Mouse (Mus musculus): Measurements from ENCODE around the gene Itgb6. TPM values are rescaled to one million over a fixed set of nuclear protein-coding genes. Genes with fewer than 3 reads are reported as not detected.

The Itgb6 gene
- 1.5 TPM for polyA plus RNA-seq (2021)

GRCm38 (mm10) chr2:60722514-60722913 is at the start of gene Itgb6:
Itgb6 (minus strand) TSS chr2:60722643.
- POLR2A ChIA-PET, result interaction anchor here (0.6 kb wide), 1 partner anchor 129 kb away, joined by 8 read pairs; no protein-coding TSS in a partner anchor
- no peaks in the 10 kb centered on the region for H3K27me3 ChIP-seq
- TF ChIP-seq CTCF (IDR thresholded peaks at IDR 0.05), result no peak
- in situ Hi-C loops (cut with MboI; ENCODE audit: low pct_unique_long_range_greater_than_20kb), result no loop called here
- ATAC-seq (no peak), DNase-seq (ENCODE audit: low read depth, low spot score) (no peak)
- CTCF ChIA-PET, result interaction anchor here (1.3 to 1.6 kb wide), 3 partner anchors 38 to 732 kb away, joined by 3 read pairs; no protein-coding TSS in a partner anchor

- no peak for DNase-seq (ENCODE audit: low read depth, low spot score)
- in situ Hi-C loops (cut with MboI; ENCODE audit: low pct_unique_long_range_greater_than_20kb), result no loop called here
- ChIA-PET CTCF (interaction anchor here (1.1 to 1.3 kb wide), 2 partner anchors 15 to 19 kb away, joined by 3 to 5 read pairs; no protein-coding TSS in a partner anchor), POLR2A (interaction anchor here (0.6 kb wide), 1 partner anchor 26 kb away, joined by 3 read pairs; no protein-coding TSS in a partner anchor)
- ATAC-seq, result no peak
- no peaks in the 10 kb centered on the region for H3K27me3 ChIP-seq
- no peak for TF ChIP-seq CTCF (IDR thresholded peaks at IDR 0.05)
These were observed 44.0 kb upstream of the Itgb6 start for GRCm38 (mm10) chr2:60766420-60766819.

DNA sequence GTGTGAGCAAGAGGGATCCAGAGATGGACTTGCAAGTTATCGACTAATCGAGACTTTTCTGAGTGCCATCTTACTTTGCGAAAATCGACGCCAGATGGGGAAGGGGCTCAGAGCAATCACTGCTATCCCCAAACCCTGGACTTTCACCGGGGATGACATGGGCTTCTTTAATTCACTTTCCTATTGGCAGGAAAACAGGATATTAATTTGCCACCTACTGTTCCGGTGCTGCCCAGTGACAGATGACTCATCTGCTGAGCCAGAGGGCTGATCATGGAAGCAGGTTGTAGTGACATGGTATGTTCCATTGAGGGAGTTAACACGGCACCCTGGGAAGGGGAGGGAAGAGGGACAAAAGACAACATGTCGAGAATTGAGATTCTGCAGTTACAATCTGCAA is 33.8 kb upstream of the Itgb6 start:
- in situ Hi-C loops (cut with MboI; ENCODE audit: low pct_unique_long_range_greater_than_20kb), result no loop called here

GRCm38 (mm10) chr2:60755101-60755500 is 32.7 kb upstream of the Itgb6 start:
- DNase-seq (ENCODE audit: low read depth, low spot score), result no peak
- CTCF ChIA-PET, result no interaction called here
- POLR2A ChIA-PET, result no interaction called here
- in situ Hi-C loops (cut with MboI; ENCODE audit: low pct_unique_long_range_greater_than_20kb), result no loop called here
- ATAC-seq, result no peak
- TF ChIP-seq CTCF (IDR thresholded peaks at IDR 0.05), result no peak
- H3K27me3 ChIP-seq, result no peaks in the 10 kb centered on the region

More for the DNA sequence above, 33.8 kb upstream of the Itgb6 start:
- no peak for DNase-seq (ENCODE audit: low read depth, low spot score)
- ChIA-PET CTCF (interaction anchor here (1.2 kb wide), 1 partner anchor 19 kb away, joined by 4 read pairs; no protein-coding TSS in a partner anchor), POLR2A (no interaction called here)
- H3K27me3 ChIP-seq, result no peaks in the 10 kb centered on the region
- no peak for TF ChIP-seq CTCF (IDR thresholded peaks at IDR 0.05)
- ATAC-seq, result no peak

- ChIA-PET CTCF (interaction anchor here (0.8 to 1.1 kb wide), 3 partner anchors 11 to 743 kb away, joined by 3 read pairs; no protein-coding TSS in a partner anchor), POLR2A (interaction anchor here (0.7 kb wide), 1 partner anchor 270 kb away, joined by 4 read pairs; no protein-coding TSS in a partner anchor)
- DNase-seq (ENCODE audit: low read depth, low spot score) (no peak), ATAC-seq (no peak)
- no peak for TF ChIP-seq CTCF (IDR thresholded peaks at IDR 0.05)
- in situ Hi-C loops (cut with MboI; ENCODE audit: low pct_unique_long_range_greater_than_20kb), result loop anchor here (5.0 kb wide), 1 partner anchor 701 kb away; no protein-coding TSS in a partner anchor
- H3K27me3 ChIP-seq, result no peaks in the 10 kb centered on the region
These were observed 28.8 kb upstream of the Itgb6 start for GRCm38 (mm10) chr2:60751274-60751673.

- in situ Hi-C loops (cut with MboI; ENCODE audit: low pct_unique_long_range_greater_than_20kb), result loop anchor here (5.0 kb wide), 1 partner anchor 702 kb away; no protein-coding TSS in a partner anchor
- DNase-seq (ENCODE audit: low read depth, low spot score), result no peak
- no peaks in the 10 kb centered on the region for H3K27me3 ChIP-seq
- no peak for ATAC-seq
- no peak for TF ChIP-seq CTCF (IDR thresholded peaks at IDR 0.05)
- ChIA-PET POLR2A (no interaction called here), CTCF (interaction anchor here (1.1 kb wide), 1 partner anchor 12 kb away, joined by 3 read pairs; no protein-coding TSS in a partner anchor)
These were observed 28.1 kb upstream of the Itgb6 start for GRCm38 (mm10) chr2:60750591-60750990.

GRCm38 (mm10) chr2:60748585-60748984 is 26.1 kb upstream of the Itgb6 start:
- TF ChIP-seq CTCF (IDR thresholded peaks at IDR 0.05), result peak; percentile 77
- DNase-seq (ENCODE audit: low read depth, low spot score), result peak; percentile 39

GRCm38 (mm10) chr2:60747590-60747989 is 25.1 kb upstream of the Itgb6 start:
- ChIA-PET CTCF (interaction anchor here (0.7 to 3.0 kb wide), 14 partner anchors 12 to 708 kb away, joined by 3 to 12 read pairs (median 4); no protein-coding TSS in a partner anchor), POLR2A (no interaction called here)
- no peaks in the 10 kb centered on the region for H3K27me3 ChIP-seq
- ATAC-seq (peak; percentile 96), DNase-seq (ENCODE audit: low read depth, low spot score) (peak; percentile 64)
- TF ChIP-seq CTCF (IDR thresholded peaks at IDR 0.05), result peak; percentile 68
- in situ Hi-C loops (cut with MboI; ENCODE audit: low pct_unique_long_range_greater_than_20kb), result no loop called here

More at GRCm38 (mm10) chr2:60748585-60748984, 26.1 kb upstream of the Itgb6 start:
- H3K27me3 ChIP-seq, result no peaks in the 10 kb centered on the region
- in situ Hi-C loops (cut with MboI; ENCODE audit: low pct_unique_long_range_greater_than_20kb), result no loop called here
- POLR2A ChIA-PET, result no interaction called here
- peak; percentile 0 for ATAC-seq
- CTCF ChIA-PET, result interaction anchor here (0.8 to 3.0 kb wide), 7 partner anchors 12 to 707 kb away, joined by 3 to 12 read pairs (median 4); no protein-coding TSS in a partner anchor

GRCm38 (mm10) chr2:60744674-60745073 is 22.2 kb upstream of the Itgb6 start:
- in situ Hi-C loops (cut with MboI; ENCODE audit: low pct_unique_long_range_greater_than_20kb), result no loop called here
- ATAC-seq (no peak), DNase-seq (ENCODE audit: low read depth, low spot score) (no peak)
- ChIA-PET POLR2A (no interaction called here), CTCF (interaction anchor here (0.8 to 1.1 kb wide), 2 partner anchors 12 to 15 kb away, joined by 3 read pairs; no protein-coding TSS in a partner anchor)
- H3K27me3 ChIP-seq, result no peaks in the 10 kb centered on the region
- no peak for TF ChIP-seq CTCF (IDR thresholded peaks at IDR 0.05)

DNA sequence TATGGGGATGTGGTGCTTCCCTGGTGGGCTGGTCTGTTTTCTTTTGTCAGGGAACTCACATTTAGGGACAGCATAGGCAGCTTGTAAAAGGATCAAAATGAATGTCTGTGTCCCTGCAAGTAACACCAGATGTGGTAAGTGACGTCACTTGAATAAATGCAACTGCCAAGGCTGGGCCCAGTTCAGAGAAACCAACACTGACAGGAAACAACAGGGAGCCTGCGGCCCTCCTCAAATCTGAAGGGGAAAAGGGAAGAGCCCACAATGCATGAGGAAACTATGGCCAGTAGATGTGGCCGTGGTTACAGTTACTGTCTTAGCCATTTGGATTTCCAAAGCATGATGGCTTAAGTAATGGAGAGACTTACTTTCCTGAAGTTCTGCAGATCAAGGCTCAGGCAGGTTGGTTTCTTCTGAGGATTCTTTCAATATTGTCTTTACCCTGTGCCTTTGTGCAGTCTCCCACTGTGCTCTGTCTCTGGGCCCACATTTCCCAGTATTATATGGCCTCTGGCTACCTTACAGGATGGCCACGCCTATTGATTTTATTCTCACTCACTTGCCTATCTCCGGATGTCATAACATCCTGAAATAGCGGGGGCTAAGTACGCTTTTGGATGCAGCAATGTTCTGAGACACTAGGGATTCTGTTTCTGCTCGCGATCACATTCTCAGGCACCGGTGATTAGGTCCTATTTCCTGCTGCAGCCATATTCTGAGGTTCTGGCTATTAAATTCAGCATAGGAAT is 17.1 kb upstream of the Itgb6 start:
- ATAC-seq (no peak), DNase-seq (ENCODE audit: low read depth, low spot score) (no peak)
- CTCF ChIA-PET, result no interaction called here
- POLR2A ChIA-PET, result no interaction called here
- in situ Hi-C loops (cut with MboI; ENCODE audit: low pct_unique_long_range_greater_than_20kb), result no loop called here
- no peak for TF ChIP-seq CTCF (IDR thresholded peaks at IDR 0.05)
- no peaks in the 10 kb centered on the region for H3K27me3 ChIP-seq

GRCm38 (mm10) chr2:60730929-60731328 is 8.5 kb upstream of the Itgb6 start:
- POLR2A ChIA-PET, result no interaction called here
- no peaks in the 10 kb centered on the region for H3K27me3 ChIP-seq
- in situ Hi-C loops (cut with MboI; ENCODE audit: low pct_unique_long_range_greater_than_20kb), result no loop called here
- ATAC-seq (no peak), DNase-seq (ENCODE audit: low read depth, low spot score) (no peak)
- CTCF ChIA-PET, result interaction anchor here (0.8 to 7.3 kb wide), 3 partner anchors 10 to 15 kb away, joined by 3 to 34 read pairs (median 5); no protein-coding TSS in a partner anchor
- no peak for TF ChIP-seq CTCF (IDR thresholded peaks at IDR 0.05)

All from Patski (cell line).